Mouse (Mus musculus): Measurements from ENCODE around the gene Prss50. TPM values are rescaled to one million over a fixed set of nuclear protein-coding genes. Genes with fewer than 3 reads are reported as not detected.

Gene Prss50
- polyA plus RNA-seq, 1 experiment from 2014 or later: not detected

DNA sequence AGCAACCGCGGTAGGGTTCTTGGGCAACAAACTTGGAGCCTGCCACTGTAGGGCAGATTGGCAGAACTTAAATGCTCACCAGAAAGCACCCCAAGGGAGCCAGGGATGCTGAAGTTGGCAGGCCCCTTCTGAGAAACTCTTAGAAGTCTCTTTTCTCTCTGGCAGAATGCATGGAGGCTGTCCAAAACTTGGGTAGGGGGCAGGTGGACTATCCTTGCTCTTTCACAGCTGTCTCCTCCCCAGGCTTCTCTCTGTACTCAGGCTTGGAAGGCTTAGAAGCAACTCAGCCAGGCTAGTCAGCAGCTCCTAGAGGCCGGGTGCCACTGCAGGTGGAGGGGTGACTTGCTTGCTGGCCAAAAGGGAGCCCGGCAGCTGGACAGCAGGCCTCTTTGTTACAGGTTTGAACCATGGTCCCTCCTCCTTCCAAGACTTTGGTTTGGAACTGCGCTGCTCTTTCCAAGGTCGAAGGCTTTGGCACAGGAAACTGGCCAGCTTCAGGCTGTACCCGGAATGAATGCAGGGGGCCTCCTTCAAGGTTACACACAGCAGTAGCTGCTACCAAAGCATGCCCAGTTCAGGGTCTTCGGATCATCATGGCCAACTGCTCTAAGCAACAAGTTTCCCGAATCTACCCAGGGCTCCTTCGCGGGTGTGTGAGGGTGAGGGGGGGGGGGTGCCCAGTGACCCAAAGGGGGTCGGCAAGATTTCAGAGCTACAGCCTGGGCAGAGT, 21.6 kb downstream of the Prss50 start, which contains the start of gene Als2cl:
TSS of gene Als2cl (plus strand) at position 680 of the 730 bp plus-strand sequence.
- Histone ChIP-seq H3K27ac (ENCODE audit: low read length) (peak within 1 kb of the TSS; percentile 71), H3K27me3 (ENCODE audit: control insufficient read depth, insufficient read depth, low read length) (peaks cover 7% of the 10 kb centered on the region; the same call in 1 of the 2 replicates)
- ATAC-seq (replicated peaks; ENCODE audit: extremely low read depth, insufficient read depth, low FRiP score): peak; percentile 33

DNA sequence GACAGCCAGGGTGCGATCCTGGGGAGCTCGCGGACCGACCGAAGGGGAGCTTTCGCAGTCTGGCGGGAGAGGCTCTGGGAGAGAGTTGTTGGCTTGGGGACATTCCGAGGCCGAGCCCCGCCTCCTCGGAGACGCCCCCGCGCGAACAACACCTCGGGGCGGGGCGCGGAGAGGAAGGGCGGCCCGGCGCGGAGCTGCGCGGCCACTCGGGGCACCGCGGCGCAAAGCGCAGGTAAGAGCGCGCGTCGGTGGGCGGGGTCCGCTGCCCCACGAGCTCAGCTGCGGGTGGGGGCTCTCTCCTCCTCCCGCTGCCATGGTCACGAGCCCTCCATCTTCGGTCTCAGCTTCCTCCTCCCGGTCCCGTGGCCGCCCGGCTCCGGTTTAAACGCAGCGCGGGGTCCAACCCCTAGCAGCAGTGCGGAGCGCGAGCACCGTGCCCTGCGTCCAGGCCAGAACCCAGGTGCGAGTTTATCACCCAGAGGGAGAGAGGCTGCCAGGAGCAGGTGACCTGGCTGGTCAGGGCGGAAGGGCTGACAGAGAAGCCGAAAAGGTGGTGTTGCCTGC, 22.3 kb downstream of the Prss50 start, which contains the start of gene Tmie:
TSS of gene Tmie (minus strand) at position 116 of the 564 bp plus-strand sequence.
- under 1% methylated on average over 56 of the region's 57 CpGs for WGBS
- Histone ChIP-seq H3K27me3 (ENCODE audit: control insufficient read depth, insufficient read depth, low read length) (0 out of 2 replicates have a peak, but pooled peaks cover 5% of the 10 kb centered on the region), H3K4me2 (ENCODE audit: low read depth, low read length) (peak within 1 kb of the TSS; percentile 91), H3K4me1 (ENCODE audit: control insufficient read depth, insufficient read depth, low read length) (peaks cover 28% of the 10 kb centered on the region), H3K36me3 (ENCODE audit: control insufficient read depth, insufficient read depth) (no peaks in the 10 kb centered on the region), H3K4me3 (ENCODE audit: low read length) (peak within 1 kb of the TSS; percentile 68), H3K9ac (ENCODE audit: low read length) (peak within 1 kb of the TSS; percentile 73), H3K9me3 (replicated peaks; ENCODE audit: control insufficient read depth, low read length) (no peaks in the 10 kb centered on the region), H3K27ac (ENCODE audit: low read length) (peak within 1 kb of the TSS; percentile 71)
- ATAC-seq (replicated peaks; ENCODE audit: extremely low read depth, insufficient read depth, low FRiP score): peak; percentile 75

More for the DNA sequence above, 21.6 kb downstream of the Prss50 start, which contains the start of gene Als2cl:
- Histone ChIP-seq H3K9me3 (replicated peaks; ENCODE audit: control insufficient read depth, low read length) (no peaks in the 10 kb centered on the region), H3K4me2 (ENCODE audit: low read depth, low read length) (peak within 1 kb of the TSS; percentile 91), H3K36me3 (ENCODE audit: control insufficient read depth, insufficient read depth) (no peaks in the 10 kb centered on the region), H3K4me1 (ENCODE audit: control insufficient read depth, insufficient read depth, low read length) (peaks cover 29% of the 10 kb centered on the region), H3K4me3 (ENCODE audit: low read length) (peak within 1 kb of the TSS; percentile 68), H3K9ac (ENCODE audit: low read length) (peak within 1 kb of the TSS; percentile 73)
- 14% methylated on average over 12 of the region's 12 CpGs for WGBS

DNA sequence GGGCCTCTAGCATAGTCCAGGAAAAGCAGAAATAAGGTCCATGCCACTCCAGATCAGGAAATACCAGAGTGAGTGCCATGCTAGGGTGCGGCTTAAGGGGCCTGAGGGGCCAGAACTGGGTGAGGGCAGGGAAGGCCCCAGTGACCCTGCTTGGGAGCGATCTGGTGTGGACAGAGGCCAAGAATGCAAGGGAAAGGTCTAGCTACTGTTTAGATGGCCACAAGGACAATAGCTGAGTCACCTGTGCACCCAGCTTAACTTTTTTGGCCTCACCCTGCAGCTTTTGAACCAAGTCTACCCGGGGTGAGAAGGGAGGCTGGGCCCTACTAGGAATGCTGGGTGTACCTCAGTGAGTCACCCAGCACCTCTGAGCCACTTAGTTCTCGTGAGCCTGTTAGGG, 23.0 kb downstream of the Prss50 start:
- WGBS: 63% methylated on average over 4 of the region's 4 CpGs

DNA sequence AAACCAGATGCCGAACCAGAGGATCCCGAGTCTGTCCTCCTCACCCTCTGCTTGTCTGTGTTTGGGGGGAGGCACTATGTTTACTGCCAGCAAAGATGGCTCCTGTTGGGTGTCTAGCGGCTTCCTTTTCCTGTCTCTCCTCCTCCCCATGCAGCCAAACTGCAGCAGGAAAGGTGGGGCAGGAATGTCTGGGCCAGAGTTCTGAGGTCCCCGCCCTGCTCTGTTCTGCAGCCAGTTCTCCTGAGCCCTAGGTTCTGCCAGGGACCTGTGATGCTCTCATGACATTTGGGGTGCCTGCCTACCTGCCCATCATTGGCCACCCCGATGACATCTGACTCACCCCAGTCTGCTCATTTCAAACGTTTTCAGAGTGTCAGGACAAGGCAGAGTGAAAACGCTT, 24.2 kb downstream of the Prss50 start:
- H3K4me3 ChIP-seq (ENCODE audit: low read length): no peak overlapping the region
- H3K27ac ChIP-seq (ENCODE audit: low read length): no peak overlapping the region
- peaks cover 28% of the 10 kb centered on the region for H3K4me1 ChIP-seq (ENCODE audit: control insufficient read depth, insufficient read depth, low read length)
- no peak overlapping the region for H3K4me2 ChIP-seq (ENCODE audit: low read depth, low read length)
- no peaks in the 10 kb centered on the region for H3K9me3 ChIP-seq (replicated peaks; ENCODE audit: control insufficient read depth, low read length)
- WGBS: 66% methylated on average over 7 of the region's 7 CpGs
- no peaks in the 10 kb centered on the region for H3K36me3 ChIP-seq (ENCODE audit: control insufficient read depth, insufficient read depth)
- no peak overlapping the region for H3K9ac ChIP-seq (ENCODE audit: low read length)
- H3K27me3 ChIP-seq (ENCODE audit: control insufficient read depth, insufficient read depth, low read length): 0 out of 2 replicates have a peak, but pooled peaks cover 5% of the 10 kb centered on the region
- no peak for ATAC-seq (replicated peaks; ENCODE audit: extremely low read depth, insufficient read depth, low FRiP score)

More for the DNA sequence above, 23.0 kb downstream of the Prss50 start:
- Histone ChIP-seq H3K36me3 (ENCODE audit: control insufficient read depth, insufficient read depth) (no peaks in the 10 kb centered on the region), H3K27me3 (ENCODE audit: control insufficient read depth, insufficient read depth, low read length) (0 out of 2 replicates have a peak, but pooled peaks cover 5% of the 10 kb centered on the region), H3K27ac (ENCODE audit: low read length) (no peak overlapping the region), H3K4me1 (ENCODE audit: control insufficient read depth, insufficient read depth, low read length) (peaks cover 28% of the 10 kb centered on the region), H3K9me3 (replicated peaks; ENCODE audit: control insufficient read depth, low read length) (no peaks in the 10 kb centered on the region), H3K9ac (ENCODE audit: low read length) (peak overlapping the region; percentile 73), H3K4me3 (ENCODE audit: low read length) (peak overlapping the region; percentile 68), H3K4me2 (ENCODE audit: low read depth, low read length) (peak overlapping the region; percentile 91)
- no peak for ATAC-seq (replicated peaks; ENCODE audit: extremely low read depth, insufficient read depth, low FRiP score)

DNA sequence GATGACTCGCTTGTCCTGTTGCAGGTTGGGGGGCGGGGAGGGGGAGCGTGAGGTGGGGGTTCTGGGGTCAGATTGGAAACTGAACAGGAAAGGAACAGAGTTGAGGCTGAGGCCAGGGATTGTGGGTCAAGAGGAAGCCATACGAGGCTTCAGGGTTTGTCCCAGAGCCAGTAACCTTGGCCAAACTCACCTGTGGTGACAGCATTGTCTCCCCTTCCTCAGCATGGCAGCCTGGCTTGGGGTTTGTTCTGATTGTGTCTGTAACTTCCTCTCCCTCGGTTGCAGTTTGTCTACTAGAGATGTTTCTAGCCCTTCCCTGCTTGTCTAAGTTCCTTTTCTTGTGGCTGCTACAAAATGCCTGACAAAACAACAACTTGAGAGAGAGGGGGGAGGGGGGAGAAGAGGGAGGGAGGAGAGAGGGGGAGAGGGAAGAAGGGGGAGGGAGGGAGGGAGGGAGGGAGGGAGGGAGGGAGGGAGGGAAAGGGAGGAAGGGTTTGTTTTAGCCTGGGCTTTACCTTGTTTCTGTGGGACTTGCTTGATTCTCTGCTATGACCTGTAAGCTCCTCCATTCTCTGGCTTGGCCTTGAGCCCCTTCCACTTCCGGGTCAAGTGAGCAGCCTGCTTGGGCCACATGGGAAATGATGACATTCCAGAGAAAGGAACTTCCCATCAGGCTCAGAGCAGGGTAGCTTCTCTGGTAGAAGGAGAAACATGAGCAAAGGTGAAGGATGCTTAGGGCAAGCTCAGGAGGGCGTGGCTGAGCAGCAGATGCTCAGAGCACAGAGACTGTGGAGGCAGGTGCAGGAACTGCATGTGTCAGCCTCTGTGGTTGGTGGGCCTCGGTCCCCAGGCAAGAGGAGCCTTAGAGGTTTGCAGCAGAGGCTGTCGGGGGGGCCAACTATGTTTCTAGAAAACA, 29.9 kb downstream of the Prss50 start:
- Histone ChIP-seq H3K9ac (ENCODE audit: low read length) (no peak overlapping the region), H3K36me3 (ENCODE audit: control insufficient read depth, insufficient read depth) (no peaks in the 10 kb centered on the region), H3K4me1 (ENCODE audit: control insufficient read depth, insufficient read depth, low read length) (peaks cover 2% of the 10 kb centered on the region; the same call in 1 of the 2 replicates), H3K27ac (ENCODE audit: low read length) (no peak overlapping the region), H3K4me3 (ENCODE audit: low read length) (no peak overlapping the region), H3K9me3 (replicated peaks; ENCODE audit: control insufficient read depth, low read length) (no peaks in the 10 kb centered on the region), H3K4me2 (ENCODE audit: low read depth, low read length) (no peak overlapping the region), H3K27me3 (ENCODE audit: control insufficient read depth, insufficient read depth, low read length) (no peaks in the 10 kb centered on the region)
- WGBS: 63% methylated on average over 9 of the region's 9 CpGs
- ATAC-seq (replicated peaks; ENCODE audit: extremely low read depth, insufficient read depth, low FRiP score): no peak

DNA sequence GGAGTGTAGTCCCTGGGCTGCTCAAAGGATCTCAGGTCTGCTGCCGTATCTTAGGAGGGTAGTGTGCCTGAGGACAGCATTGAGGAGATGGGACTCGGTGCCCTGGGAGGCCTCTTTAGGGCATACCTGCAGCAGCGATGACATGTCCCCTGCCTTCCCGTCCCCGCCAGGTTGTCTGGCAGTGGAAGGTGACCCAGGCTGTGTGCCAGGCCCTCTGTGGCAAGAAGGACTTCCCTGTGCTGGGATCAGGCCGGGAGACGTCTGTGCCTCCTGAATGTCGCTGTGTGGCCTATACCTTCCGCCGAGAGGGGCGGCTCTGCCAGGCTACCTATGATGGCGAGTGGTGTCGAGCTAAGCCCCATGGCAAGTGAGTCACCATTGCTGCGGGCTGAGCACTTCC, 31.2 kb downstream of the Prss50 start:
- H3K27ac ChIP-seq (ENCODE audit: low read length): no peak overlapping the region
- ATAC-seq (replicated peaks; ENCODE audit: extremely low read depth, insufficient read depth, low FRiP score): no peak
- no peak overlapping the region for H3K4me2 ChIP-seq (ENCODE audit: low read depth, low read length)
- H3K36me3 ChIP-seq (ENCODE audit: control insufficient read depth, insufficient read depth): no peaks in the 10 kb centered on the region
- 87% methylated on average over 14 of the region's 14 CpGs for WGBS
- H3K4me3 ChIP-seq (ENCODE audit: low read length): no peak overlapping the region
- no peaks in the 10 kb centered on the region for H3K27me3 ChIP-seq (ENCODE audit: control insufficient read depth, insufficient read depth, low read length)
- H3K4me1 ChIP-seq (ENCODE audit: control insufficient read depth, insufficient read depth, low read length): peaks cover 2% of the 10 kb centered on the region; the same call in 1 of the 2 replicates
- no peaks in the 10 kb centered on the region for H3K9me3 ChIP-seq (replicated peaks; ENCODE audit: control insufficient read depth, low read length)
- H3K9ac ChIP-seq (ENCODE audit: low read length): no peak overlapping the region

DNA sequence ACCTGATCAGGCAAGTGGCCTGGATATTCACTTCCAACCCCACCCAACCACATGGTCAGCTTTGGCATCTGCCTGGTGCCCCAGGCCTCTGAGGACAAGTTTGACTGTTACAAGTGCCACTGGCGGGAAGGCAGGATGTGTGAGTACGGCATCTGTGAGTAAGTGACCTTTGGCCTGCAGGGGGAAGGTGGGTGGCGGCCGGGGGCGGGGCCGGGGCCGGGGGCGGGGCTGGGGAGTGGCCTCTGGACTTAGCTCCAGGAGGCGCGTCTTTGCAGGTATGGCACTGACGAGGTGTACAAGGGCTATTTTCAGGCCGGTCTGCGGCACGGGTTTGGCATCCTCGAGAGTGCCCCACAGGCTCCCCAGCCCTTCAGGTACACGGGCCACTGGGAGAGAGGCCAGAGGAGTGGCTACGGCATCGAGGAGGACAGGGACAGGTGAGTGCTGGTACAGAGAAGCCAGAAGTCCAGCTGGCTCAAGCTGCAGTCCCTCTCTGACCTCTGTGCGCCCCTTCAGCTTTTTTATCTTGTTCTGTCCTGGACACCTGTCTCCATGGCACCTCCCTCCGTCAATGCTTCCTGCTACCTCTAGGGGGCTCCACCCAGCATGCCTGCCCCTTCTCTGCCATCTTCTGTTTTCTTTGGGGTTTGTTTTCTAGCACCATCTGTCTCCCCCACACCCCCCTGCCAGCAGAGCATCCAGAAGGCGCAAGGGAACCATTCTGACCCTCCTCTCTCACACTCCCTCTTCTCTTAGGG, 32.4 kb downstream of the Prss50 start:
- Histone ChIP-seq H3K27me3 (ENCODE audit: control insufficient read depth, insufficient read depth, low read length) (no peaks in the 10 kb centered on the region), H3K27ac (ENCODE audit: low read length) (no peak overlapping the region), H3K36me3 (ENCODE audit: control insufficient read depth, insufficient read depth) (no peaks in the 10 kb centered on the region), H3K4me1 (ENCODE audit: control insufficient read depth, insufficient read depth, low read length) (peaks cover 2% of the 10 kb centered on the region; the same call in 1 of the 2 replicates), H3K4me2 (ENCODE audit: low read depth, low read length) (no peak overlapping the region), H3K9ac (ENCODE audit: low read length) (no peak overlapping the region), H3K9me3 (replicated peaks; ENCODE audit: control insufficient read depth, low read length) (no peaks in the 10 kb centered on the region), H3K4me3 (ENCODE audit: low read length) (no peak overlapping the region)
- 20% methylated on average over 20 of the region's 21 CpGs for WGBS
- no peak for ATAC-seq (replicated peaks; ENCODE audit: extremely low read depth, insufficient read depth, low FRiP score)

DNA sequence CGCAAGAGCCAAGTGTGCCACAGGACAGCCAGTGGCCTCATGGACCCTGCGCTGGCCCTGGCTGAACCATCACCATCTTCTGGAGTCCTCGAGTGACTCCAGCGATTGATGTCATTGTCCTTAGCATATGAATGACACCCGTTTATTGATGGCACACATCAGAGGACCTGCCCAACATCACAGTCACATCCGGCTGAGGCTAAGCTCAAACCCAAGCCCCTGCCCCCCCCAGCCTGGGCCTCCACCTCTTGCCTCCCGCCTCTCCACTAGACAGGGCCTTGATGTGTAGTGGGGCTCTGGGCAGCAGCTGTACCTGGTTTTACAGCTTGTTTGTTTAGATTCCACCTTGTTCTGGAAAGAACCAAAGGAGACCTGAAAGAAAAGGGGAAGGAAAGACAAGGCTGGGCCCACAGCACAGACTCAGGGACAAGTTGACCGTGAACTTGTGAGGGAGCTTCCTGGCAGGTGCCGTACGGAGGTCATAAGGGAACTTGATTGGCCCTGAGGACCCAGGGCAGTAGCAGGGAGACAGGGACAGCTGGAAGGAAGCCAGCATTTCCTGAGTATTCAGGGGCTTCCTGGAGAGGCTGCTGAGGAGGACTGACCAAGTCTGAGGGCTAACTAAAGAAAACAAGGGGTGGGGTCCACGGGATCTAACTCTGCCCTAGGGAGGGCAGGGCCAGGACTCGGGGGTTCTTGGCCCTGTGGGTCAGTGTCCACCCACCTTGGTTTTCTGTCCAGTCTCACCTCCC, 33.5 kb downstream of the Prss50 start:
- WGBS: 70% methylated on average over 12 of the region's 12 CpGs
- no peaks in the 10 kb centered on the region for H3K36me3 ChIP-seq (ENCODE audit: control insufficient read depth, insufficient read depth)
- no peaks in the 10 kb centered on the region for H3K27me3 ChIP-seq (ENCODE audit: control insufficient read depth, insufficient read depth, low read length)
- no peak overlapping the region for H3K4me3 ChIP-seq (ENCODE audit: low read length)
- no peak overlapping the region for H3K4me2 ChIP-seq (ENCODE audit: low read depth, low read length)
- no peaks in the 10 kb centered on the region for H3K9me3 ChIP-seq (replicated peaks; ENCODE audit: control insufficient read depth, low read length)
- ATAC-seq (replicated peaks; ENCODE audit: extremely low read depth, insufficient read depth, low FRiP score): no peak
- no peak overlapping the region for H3K27ac ChIP-seq (ENCODE audit: low read length)
- H3K9ac ChIP-seq (ENCODE audit: low read length): no peak overlapping the region
- H3K4me1 ChIP-seq (ENCODE audit: control insufficient read depth, insufficient read depth, low read length): peaks cover 3% of the 10 kb centered on the region

Measured in heart, embryonic 16.5 days (tissue).